Mouse (Mus musculus): Measurements from ENCODE around the gene Gp1ba.

Gp1ba gene

GRCm38 (mm10) chr11:70638714-70639278 is at the start of gene Gp1ba:
TSS of gene Gp1ba (plus strand) at chr11:70639122.
- DNase-seq, result no peak

- DNase-seq, result no peak
Measured at GRCm38 (mm10) chr11:70591733-70592132, 47.2 kb upstream of the Gp1ba start.

GRCm38 (mm10) chr11:70594253-70594989 is 44.5 kb upstream of the Gp1ba start:
- peak; percentile 66 for DNase-seq

- DNase-seq, result peak; percentile 63
Measured at GRCm38 (mm10) chr11:70595638-70596037, 43.3 kb upstream of the Gp1ba start.

GRCm38 (mm10) chr11:70596094-70596493 is 42.8 kb upstream of the Gp1ba start:
- no peak for DNase-seq

- DNase-seq, result no peak
Measured at GRCm38 (mm10) chr11:70597301-70597700, 41.6 kb upstream of the Gp1ba start.

GRCm38 (mm10) chr11:70598451-70598953 is 40.4 kb upstream of the Gp1ba start:
- no peak for DNase-seq

- DNase-seq, result peak; percentile 91
Measured at GRCm38 (mm10) chr11:70605024-70605566, 33.8 kb upstream of the Gp1ba start.

GRCm38 (mm10) chr11:70606717-70607116 is 32.2 kb upstream of the Gp1ba start:
- no peak for DNase-seq

GRCm38 (mm10) chr11:70607611-70608010 is 31.3 kb upstream of the Gp1ba start:
- DNase-seq, result no peak

GRCm38 (mm10) chr11:70608381-70609066 is 30.4 kb upstream of the Gp1ba start:
- peak; percentile 47 for DNase-seq

GRCm38 (mm10) chr11:70610752-70611151 is 28.2 kb upstream of the Gp1ba start:
- DNase-seq, result no peak

GRCm38 (mm10) chr11:70612505-70612904 is 26.4 kb upstream of the Gp1ba start:
- no peak for DNase-seq

- DNase-seq, result peak; percentile 89
Measured at GRCm38 (mm10) chr11:70615074-70615473, 23.8 kb upstream of the Gp1ba start.

- DNase-seq, result no peak
Measured at GRCm38 (mm10) chr11:70615516-70616093, 23.3 kb upstream of the Gp1ba start, which contains the start of gene 4930544D05Rik. TSS of gene 4930544D05Rik (plus strand) at chr11:70615848.

- DNase-seq, result no peak
Measured at GRCm38 (mm10) chr11:70619101-70619500, 19.8 kb upstream of the Gp1ba start, which contains the start of gene Chrne. TSS of gene Chrne (minus strand) at chr11:70619216.

GRCm38 (mm10) chr11:70621972-70622814 is 16.7 kb upstream of the Gp1ba start:
- peak; percentile 35 for DNase-seq

- DNase-seq, result no peak
Measured at GRCm38 (mm10) chr11:70623053-70623742, 15.7 kb upstream of the Gp1ba start.

- peak; percentile 72 for DNase-seq
Measured at GRCm38 (mm10) chr11:70625473-70625872, 13.4 kb upstream of the Gp1ba start.

- DNase-seq, result no peak
Measured at GRCm38 (mm10) chr11:70626877-70627276, 12.0 kb upstream of the Gp1ba start.

GRCm38 (mm10) chr11:70628431-70628830 is 10.5 kb upstream of the Gp1ba start:
- no peak for DNase-seq
